Mouse (Mus musculus): ENCODE measurements around the gene 4930415O20Rik.

DNA sequence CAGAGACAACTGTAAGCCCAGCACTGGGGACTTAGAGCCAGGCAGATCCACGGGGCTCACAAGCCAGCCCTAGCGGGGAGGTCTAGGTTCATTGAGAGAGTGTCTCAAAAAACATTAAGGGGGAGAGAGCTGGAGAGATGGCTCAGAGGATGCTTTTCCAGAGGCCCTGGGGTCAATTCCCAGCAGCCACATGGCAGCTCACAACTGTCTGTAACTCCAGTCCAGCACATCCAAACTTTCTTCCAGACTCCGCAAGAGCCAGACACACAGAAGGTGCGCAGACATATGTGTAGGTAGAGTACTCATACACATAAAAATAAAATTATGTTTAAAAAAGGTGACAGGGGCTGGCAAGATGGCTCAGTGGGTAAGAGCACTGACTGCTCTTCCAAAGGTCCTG, 2.5 kb downstream of the 4930415O20Rik start:
- no peak for TF ChIP-seq CTCF (IDR thresholded peaks at IDR 0.05; ENCODE audit: control insufficient read depth, insufficient read depth, insufficient read length)
- no peak for TF ChIP-seq MYOD1 (IDR thresholded peaks at IDR 0.05; ENCODE audit: control insufficient read depth, insufficient read length, low read depth)

Data from C2C12 (cell line).